Mouse (Mus musculus) brown adipose tissue, adult 24 weeks (tissue): Measurements from ENCODE around the gene Meis1. TPM values are rescaled to one million over a fixed set of nuclear protein-coding genes. Genes with fewer than 3 reads are reported as not detected.

Source experiments
- H3K27ac ChIP-seq: fragments of 200-500 bp; replicated peaks from 2 replicates; pipeline ENCODE4 v1.5.1; 2012; ENCODE audit warnings: low read depth, mild to moderate bottlenecking, low read length
- H3K4me1 ChIP-seq: fragments of 200-500 bp; 2 replicates; pipeline ENCODE4 v1.6.1; 2012; ENCODE audit warnings: low read length, mixed read lengths; ENCODE audit not compliant: control insufficient read depth, insufficient read depth, insufficient read length
- H3K4me3 ChIP-seq: fragments of 200-500 bp; 2 replicates; pipeline ENCODE4 v1.5.1; 2012; ENCODE audit warnings: low read depth, mild to moderate bottlenecking, low read length, moderate library complexity; ENCODE audit not compliant: insufficient read depth
- polyA plus RNA-seq: library from polyadenylated mRNA; stranded (reverse); fragments of >200 nt; gene quantifications from 2 replicates; pipeline ENCODE4 v1.2.4, GENCODE M21; 2012; ENCODE audit not compliant: missing spikeins, insufficient read depth, insufficient read length

The Meis1 gene
- polyA plus RNA-seq, 1 experiment: 5.1 TPM

DNA sequence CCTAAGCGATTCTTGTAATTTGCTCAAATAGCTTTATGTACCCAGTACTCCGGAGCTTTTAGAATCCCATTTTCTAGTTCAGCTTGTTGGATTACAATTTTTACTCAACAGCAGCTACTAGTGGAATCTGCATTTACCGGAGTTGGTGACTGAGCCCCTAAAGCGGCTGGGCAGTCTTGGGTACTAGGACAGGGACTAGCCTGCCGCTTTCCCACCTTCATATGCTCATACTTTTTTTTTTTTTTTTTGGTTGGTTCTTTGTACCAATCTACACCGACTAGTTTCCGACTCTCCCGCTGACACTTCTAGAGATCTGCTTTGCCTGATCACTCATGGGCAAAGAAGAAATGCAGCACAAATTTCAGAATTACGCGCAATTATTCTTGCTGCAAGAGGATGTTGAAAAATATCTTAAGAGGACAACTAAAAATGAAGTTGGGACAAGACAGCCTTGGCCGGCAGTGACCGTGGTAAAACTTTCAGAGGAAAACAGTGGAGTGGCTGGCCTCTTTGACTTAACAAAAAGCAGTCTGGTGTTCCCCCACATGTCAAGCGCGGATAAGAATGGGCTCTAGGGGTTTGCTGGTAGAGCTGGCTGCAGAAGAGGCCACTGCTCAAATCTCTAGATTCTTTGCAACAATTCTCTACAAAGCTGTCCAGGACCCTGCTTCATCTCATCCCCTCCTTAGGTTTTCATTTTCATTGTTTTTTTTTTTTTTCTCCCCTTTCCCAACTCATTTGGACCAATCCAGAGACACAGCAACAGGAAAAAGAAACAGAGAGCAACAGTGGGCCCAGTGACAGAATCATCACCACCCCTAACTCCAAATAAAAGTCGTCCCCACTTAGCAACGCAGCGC, 9.0 kb downstream of the Meis1 start:
- Histone ChIP-seq H3K27ac (0 out of 2 replicates have a peak overlapping the region, but pooled peaks have one; percentile 18), H3K4me3 (no peak overlapping the region), H3K4me1 (peaks cover 8% of the 10 kb centered on the region)

DNA sequence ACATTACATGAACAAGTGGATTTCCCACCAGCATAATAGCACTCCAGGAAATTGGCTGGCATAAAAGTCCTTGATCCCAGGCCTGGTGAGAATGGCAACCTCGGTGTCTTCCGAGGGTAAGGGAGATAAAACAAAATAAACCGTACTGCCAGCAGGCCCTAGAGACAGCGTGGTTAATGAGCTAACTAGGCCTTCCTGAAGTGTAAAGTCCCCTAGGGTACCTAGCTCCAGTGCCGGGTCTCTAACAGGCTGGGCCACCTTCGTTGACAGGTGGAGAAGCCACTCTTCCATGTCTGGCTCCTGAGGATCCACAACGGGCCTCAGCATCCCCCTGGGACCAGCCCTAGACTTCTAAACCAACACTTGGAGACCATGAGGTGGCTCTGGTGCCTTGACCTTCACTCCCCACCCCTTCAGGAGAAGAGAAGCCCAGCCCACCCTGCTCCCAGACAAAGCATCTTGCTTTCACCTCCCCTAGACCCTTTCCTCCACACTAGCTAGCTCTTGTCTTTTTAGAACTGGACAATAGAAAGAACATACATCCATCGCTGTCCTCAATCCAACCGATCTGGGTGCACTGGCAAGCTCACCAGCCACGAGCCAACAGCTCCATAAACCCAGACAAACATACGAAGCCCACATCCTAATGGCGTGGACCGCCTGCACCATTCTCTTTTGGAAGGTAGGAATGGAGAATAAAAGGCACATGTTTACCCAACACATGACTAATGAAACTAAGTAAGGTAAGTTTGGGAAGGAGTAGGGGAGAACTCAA, 10.0 kb downstream of the Meis1 start:
- H3K27ac ChIP-seq: peak overlapping the region; percentile 5; the same call in 1 of the 2 replicates
- H3K4me3 ChIP-seq: no peak overlapping the region
- peaks cover 8% of the 10 kb centered on the region for H3K4me1 ChIP-seq

DNA sequence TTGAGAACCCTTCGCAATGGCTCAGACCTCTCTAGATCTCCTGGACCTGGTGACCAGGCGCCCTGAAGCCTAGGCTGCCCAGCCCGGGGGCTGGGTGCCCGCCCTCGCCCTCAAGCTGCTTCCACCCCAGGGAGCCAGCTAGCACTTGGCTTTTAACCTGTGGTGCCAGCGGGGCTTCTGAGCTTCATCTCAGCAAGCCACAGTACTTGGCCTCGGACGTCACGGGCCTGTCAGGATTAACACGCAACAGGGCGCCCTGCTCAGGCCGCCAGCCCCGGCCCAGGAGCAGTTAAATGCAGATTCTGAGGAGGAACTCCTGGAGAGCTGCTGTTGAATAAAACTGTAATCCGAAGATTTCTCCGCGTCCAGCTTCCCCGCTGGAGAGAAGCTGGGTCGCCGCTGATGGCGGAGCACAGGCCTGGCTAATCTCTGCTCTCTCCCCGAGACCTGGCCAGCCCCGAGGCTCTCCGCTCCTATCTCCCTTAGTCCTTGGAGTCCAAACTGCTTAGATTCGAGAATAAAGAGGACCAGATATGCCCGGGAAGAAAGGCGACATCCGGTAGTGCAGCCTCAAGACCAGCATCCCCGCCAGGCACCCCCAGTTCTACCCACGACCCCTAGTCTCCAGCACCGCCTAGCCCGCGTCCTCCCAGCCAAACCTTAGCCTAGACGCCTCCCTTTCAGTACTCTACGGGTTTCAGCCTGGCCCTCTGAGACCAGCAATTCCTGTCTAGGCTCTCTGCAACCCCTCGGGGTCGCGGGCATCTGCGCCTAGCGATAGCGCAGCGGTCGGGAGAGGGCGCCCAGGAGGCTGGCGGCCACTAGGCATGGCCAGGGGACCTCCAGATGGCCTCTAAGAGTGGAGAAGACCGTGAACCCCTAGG, 11.0 kb downstream of the Meis1 start:
- Histone ChIP-seq H3K4me3 (peak overlapping the region; percentile 49), H3K4me1 (peaks cover 4% of the 10 kb centered on the region; the same call in 1 of the 2 replicates), H3K27ac (peak overlapping the region; percentile 94)

DNA sequence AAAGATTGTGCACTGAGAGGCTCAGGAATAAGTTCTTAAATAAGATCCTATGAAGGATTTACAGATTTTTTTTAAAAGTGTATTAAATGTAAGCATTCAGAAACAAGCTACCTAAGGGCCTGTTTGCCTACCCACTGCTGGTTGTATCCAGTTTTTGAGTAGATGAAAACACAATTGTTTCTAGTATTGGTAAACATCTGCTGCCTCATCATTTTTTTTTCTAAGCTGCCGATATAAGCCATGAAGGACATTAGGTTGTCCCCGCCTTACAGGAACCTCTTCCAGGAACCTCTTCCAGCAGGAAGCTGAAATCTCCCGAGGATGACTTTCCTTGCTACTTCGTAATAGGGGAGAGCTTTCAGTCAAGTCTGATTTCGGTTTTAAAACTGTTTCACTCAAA, 11.7 kb downstream of the Meis1 start:
- H3K4me3 ChIP-seq: peak overlapping the region; percentile 49
- H3K27ac ChIP-seq: peak overlapping the region; percentile 94
- H3K4me1 ChIP-seq: peaks cover 4% of the 10 kb centered on the region; the same call in 1 of the 2 replicates

DNA sequence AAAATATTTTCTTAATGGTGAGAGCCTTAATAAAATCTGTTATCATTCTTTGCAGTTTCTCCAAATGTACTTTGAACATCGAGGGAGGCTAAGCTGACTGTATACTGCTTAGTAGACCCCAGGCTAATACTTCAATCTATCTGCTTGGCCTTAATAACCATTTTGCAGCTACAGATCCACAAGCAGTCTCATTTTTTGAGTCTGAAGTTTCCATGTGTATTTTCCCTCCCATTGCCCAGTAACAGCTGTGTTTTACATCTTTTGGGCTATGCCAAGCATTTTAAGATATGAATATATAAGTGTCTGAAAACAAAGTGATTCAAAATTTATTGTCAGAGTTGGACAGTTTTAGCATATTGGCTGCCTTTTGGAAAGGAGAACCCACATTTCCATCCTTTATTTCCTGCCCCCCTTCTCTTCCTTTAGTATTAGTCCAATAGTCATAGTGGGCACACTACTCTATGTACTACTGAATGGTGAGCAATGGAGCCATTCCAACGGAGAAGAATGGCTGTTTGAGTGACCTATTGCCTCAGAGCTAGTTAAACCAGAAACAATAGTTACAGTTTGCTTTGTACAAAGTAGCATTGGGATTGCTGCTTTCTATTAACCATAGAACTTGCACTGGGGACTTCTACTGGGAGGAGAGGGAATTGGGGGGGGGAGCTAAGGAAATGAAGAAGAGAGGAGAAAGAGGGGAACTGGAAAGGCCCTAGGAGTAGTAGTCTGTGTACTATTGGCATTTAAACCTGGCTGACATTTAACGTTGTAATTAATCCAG, 12.7 kb downstream of the Meis1 start:
- Histone ChIP-seq H3K4me1 (peaks cover 4% of the 10 kb centered on the region; the same call in 1 of the 2 replicates), H3K4me3 (no peak overlapping the region), H3K27ac (no peak overlapping the region)

DNA sequence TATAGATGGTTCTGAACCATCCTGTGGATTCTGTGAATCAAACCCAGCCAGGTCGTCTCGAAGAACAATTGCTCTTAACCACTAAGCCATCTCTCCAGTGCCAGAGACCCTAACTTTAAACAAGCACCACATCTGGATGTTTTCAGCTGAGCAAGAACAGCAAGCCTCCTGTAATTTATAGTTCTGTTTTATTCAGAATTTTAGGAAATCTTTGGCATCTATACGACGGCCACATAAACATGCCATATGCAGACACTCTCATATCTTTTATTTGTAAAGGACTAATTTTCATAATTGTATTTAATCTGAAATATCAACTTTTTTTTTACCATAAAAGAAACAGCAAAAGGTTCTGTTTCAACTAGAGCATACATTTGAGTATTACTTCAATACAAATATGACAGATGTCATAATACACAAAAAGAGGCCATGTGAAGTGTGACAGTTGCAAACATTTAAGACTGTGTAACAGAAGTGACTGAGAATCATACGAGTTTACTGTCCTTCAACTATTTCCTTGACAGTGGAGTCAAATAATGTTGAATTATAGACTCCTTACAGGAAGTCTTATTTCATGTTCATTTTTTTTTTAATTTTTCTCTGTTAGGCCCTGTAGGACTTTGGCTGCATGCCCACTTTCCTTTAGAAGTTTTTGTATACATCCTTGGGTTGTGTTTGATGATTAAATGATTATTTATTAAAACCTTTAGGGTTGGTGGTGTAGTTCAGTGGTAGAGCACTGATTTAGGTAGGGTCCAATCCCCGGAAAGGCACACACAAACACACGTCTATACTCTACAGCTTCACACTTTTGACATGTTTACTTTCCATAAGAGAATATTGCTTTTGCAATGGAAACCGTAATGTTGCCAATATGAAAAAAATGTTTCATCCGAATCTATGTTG, 13.5 kb downstream of the Meis1 start:
- H3K27ac ChIP-seq: no peak overlapping the region
- peaks cover 3% of the 10 kb centered on the region; the same call in 1 of the 2 replicates for H3K4me1 ChIP-seq
- no peak overlapping the region for H3K4me3 ChIP-seq

DNA sequence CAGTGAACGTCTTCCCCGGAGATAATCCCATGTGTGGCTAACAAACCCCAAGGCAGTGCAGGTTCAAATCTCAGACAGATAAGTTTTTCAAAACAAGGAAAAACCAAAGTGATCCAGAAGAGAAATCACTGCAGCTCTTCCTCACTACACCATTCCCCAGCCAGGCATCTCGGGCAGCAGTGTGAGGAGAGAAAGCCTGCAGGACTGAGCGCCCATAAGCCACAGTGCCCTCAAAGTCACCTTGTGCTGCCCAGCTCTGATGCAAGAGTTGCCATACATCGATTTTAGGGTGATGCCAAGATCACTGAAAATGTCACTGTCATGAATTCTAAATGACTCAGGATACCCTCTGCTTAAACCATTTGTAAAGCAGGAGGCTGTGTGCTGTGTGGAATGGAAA, 15.7 kb downstream of the Meis1 start:
- no peak overlapping the region for H3K27ac ChIP-seq
- no peaks in the 10 kb centered on the region for H3K4me1 ChIP-seq
- H3K4me3 ChIP-seq: no peak overlapping the region

DNA sequence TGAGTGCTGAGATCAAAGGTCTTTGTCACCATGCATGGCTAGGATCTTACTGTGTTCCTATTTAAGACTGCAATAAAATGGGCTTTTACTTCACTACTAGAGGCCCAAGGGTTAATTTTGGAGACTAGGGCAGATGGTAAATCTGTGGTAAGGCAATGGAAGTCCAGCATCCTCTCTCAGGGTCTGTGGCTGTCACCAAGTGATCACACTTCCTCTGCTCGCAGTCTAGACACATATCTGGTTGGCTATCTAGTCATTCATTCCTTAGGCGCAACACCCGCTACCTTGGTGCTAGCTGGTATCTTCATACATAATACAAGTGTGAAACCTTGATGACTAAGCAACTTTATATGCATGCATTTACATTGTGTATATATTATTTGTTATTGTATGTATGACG, 22.0 kb downstream of the Meis1 start:
- Histone ChIP-seq H3K4me1 (no peaks in the 10 kb centered on the region), H3K4me3 (no peak overlapping the region), H3K27ac (no peak overlapping the region)

DNA sequence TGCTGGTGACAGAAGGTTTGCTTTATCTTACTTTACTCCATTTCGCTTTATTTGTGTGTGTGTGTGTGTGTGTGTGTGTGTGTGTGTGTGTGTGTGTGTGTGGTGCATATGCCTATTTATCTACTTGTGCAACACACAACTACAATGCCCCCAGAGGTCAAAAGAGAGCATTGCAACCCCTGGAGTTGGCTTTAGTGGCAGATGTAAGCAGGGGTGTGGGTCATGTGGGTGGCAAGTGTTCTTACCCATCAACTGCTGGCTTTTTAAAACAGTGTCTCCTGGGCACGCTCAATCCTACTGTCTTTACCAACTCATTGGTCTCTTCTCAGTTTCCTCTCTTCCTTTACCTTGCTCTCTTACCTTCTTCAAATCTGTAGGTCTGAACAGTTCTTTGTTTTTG, 22.5 kb downstream of the Meis1 start:
- no peaks in the 10 kb centered on the region for H3K4me1 ChIP-seq
- H3K4me3 ChIP-seq: no peak overlapping the region
- no peak overlapping the region for H3K27ac ChIP-seq

DNA sequence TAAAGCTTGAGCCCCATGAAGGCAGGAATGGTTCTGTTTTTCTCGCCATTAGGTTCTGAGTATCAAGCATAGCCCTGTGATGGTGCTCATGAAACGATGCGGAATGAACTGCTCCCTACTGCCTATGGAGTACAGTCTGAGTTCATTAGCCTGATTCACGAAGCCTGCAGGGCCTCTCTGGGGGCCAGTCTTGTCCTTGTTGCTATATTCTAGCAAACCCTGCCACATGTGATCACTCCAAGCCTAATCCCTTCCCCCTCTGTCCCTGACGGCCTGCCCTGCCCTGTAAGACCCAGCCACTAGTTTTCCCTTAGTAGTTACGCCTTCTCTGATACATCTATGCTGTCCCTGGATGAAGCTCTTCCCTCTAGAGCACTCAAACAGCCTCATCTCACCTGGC, 26.0 kb downstream of the Meis1 start:
- no peaks in the 10 kb centered on the region for H3K4me1 ChIP-seq
- H3K4me3 ChIP-seq: no peak overlapping the region
- no peak overlapping the region for H3K27ac ChIP-seq

DNA sequence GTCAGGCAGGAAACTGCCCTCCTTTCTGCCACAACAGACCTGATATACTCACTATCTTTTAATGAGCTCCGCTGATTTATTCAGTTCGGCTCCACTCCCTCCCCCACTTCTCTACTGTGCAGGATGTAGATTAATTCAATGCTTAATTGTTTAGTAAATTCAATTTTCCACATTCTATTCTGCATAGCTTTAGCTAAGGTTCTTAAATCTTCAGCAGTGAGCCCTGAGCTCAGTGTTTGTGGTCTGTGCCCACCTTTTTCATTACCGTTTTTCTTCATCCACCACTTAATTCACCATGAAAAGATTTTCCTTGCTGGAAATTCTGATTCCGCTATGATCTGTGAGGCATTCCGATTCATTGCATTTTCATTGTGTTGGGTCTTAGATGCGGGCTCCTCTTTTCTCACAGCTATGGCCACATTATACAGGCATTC, 28.5 kb downstream of the Meis1 start:
- Histone ChIP-seq H3K4me1 (no peaks in the 10 kb centered on the region), H3K27ac (no peak overlapping the region), H3K4me3 (no peak overlapping the region)

DNA sequence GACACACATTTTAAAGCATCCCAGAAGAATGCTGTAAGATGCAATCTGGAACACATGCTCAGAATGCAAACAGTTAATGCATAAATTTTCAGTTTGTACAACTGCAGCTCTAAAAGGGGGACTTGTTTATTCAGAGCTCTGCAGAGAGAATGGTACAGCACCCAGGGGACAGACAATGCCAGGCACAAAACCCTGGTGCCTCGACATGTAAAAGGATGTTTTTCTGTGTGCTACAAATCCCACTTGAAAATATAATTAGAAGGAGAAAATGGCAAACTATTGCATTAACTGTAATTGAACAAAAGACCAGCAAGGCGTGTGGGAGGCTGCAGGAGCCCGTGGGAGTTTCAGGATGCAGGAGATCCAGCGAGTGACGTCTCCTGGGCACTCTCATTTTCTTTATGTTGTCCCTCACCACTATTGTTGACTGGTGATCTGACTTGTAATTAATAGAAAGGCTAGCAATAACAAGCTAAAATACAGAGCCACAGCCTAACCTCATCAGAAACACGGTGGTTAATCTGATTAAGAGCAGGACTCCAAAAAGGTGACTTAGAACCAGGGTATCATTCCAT, 29.0 kb downstream of the Meis1 start:
- no peaks in the 10 kb centered on the region for H3K4me1 ChIP-seq
- H3K4me3 ChIP-seq: no peak overlapping the region
- no peak overlapping the region for H3K27ac ChIP-seq

DNA sequence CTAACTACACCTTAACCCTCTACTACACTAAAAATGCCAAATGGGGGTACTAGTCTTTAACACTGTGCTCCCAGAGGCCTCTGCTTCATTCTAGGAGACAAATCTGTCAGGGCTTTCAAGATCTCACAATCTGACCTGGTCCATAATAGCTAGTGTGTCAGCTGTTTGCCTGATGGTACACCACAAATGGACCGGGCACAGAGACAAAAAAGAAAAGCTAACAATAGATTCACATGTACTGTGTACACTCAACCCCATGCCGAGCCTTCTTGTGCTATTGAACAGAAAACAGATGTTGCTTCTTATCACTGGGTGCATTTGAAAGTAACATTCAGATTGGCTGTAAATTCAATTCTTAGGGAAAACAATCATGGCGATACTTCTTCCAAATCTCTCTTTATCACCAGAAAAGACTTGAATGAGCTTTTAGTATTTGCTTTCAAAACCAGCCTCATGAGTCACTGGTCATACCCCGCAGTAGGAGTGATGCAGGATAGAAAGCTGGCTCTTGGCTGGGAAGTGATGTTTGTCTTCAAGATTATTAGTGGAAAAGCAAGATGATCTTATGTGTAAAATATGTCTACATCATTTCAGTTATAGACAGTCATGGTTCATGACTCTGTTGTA, 30.0 kb downstream of the Meis1 start:
- H3K4me3 ChIP-seq: no peak overlapping the region
- H3K4me1 ChIP-seq: no peaks in the 10 kb centered on the region
- H3K27ac ChIP-seq: no peak overlapping the region
